Mouse (Mus musculus): Measurements from ENCODE around the gene Thrap3. TPM values are rescaled to one million over a fixed set of nuclear protein-coding genes. Genes with fewer than 3 reads are reported as not detected.
A peak's percentile ranks its signal among the peaks of the same experiment; 100 is the strongest.
"Not testable (repeated sequence)": the region's sequence is repeated elsewhere in the genome, so short reads cannot be mapped to it uniquely, and the experiment has no call there.

The Thrap3 gene
- polyA plus RNA-seq, 1 experiment: 198 TPM

- Histone ChIP-seq H3K4me3 (replicated peaks; ENCODE audit: control insufficient read depth, low read depth, low read length) (no peak overlapping the region), H3K4me1 (ENCODE audit: control insufficient read depth, insufficient read depth, low read length) (no peaks in the 10 kb centered on the region; the same call in 1 of the 2 replicates), H3K27ac (ENCODE audit: control insufficient read depth, insufficient read depth, low read depth, low read length, poor library complexity) (no peak overlapping the region)
- 92% methylated on average over 3 of the region's 3 CpGs for WGBS
- TF ChIP-seq CTCF (IDR thresholded peaks at IDR 0.05; ENCODE audit: control insufficient read depth, insufficient read depth, low read length) (no peak), POLR2A (IDR thresholded peaks at IDR 0.05; ENCODE audit: borderline replicate concordance, control insufficient read depth, low read depth, low read length) (no peak)
These were observed 36.5 kb downstream of the Thrap3 start for GRCm38 (mm10) chr4:126166084-126166483.

GRCm38 (mm10) chr4:126165092-126165491, 37.5 kb downstream of the Thrap3 start:
- H3K4me1 ChIP-seq (ENCODE audit: control insufficient read depth, insufficient read depth, low read length); H3K4me3 ChIP-seq (replicated peaks; ENCODE audit: control insufficient read depth, low read depth, low read length); H3K27ac ChIP-seq (ENCODE audit: control insufficient read depth, insufficient read depth, low read depth, low read length, poor library complexity): not testable (repeated sequence)
- WGBS: 83% methylated on average over 8 of the region's 10 CpGs

- Histone ChIP-seq H3K27ac (ENCODE audit: control insufficient read depth, insufficient read depth, low read depth, low read length, poor library complexity) (no peak overlapping the region), H3K4me3 (replicated peaks; ENCODE audit: control insufficient read depth, low read depth, low read length) (no peak overlapping the region), H3K4me1 (ENCODE audit: control insufficient read depth, insufficient read depth, low read length) (no peaks in the 10 kb centered on the region; the same call in 1 of the 2 replicates)
- TF ChIP-seq POLR2A (IDR thresholded peaks at IDR 0.05; ENCODE audit: borderline replicate concordance, control insufficient read depth, low read depth, low read length) (no peak), CTCF (IDR thresholded peaks at IDR 0.05; ENCODE audit: control insufficient read depth, insufficient read depth, low read length) (no peak)
- 78% methylated on average over 4 of the region's 4 CpGs for WGBS
These were observed 38.9 kb downstream of the Thrap3 start for GRCm38 (mm10) chr4:126163685-126164084.

GRCm38 (mm10) chr4:126163067-126163659, 39.4 kb downstream of the Thrap3 start, which contains the start of gene Sh3d21:
TSS of gene Sh3d21 (minus strand) at chr4:126163491.
- Histone ChIP-seq H3K27ac (ENCODE audit: control insufficient read depth, insufficient read depth, low read depth, low read length, poor library complexity) (peak within 1 kb of the TSS; percentile 28; the same call in 1 of the 2 replicates), H3K4me3 (replicated peaks; ENCODE audit: control insufficient read depth, low read depth, low read length) (peak within 1 kb of the TSS; percentile 43), H3K4me1 (ENCODE audit: control insufficient read depth, insufficient read depth, low read length) (no peaks in the 10 kb centered on the region; the same call in 1 of the 2 replicates)
- 6% methylated on average over 22 of the region's 22 CpGs for WGBS
- TF ChIP-seq POLR2A (IDR thresholded peaks at IDR 0.05; ENCODE audit: borderline replicate concordance, control insufficient read depth, low read depth, low read length): no peak
- TF ChIP-seq CTCF (IDR thresholded peaks at IDR 0.05; ENCODE audit: control insufficient read depth, insufficient read depth, low read length): no peak

GRCm38 (mm10) chr4:126162544-126163066, 40.0 kb downstream of the Thrap3 start:
- peak overlapping the region; percentile 28; the same call in 1 of the 2 replicates for H3K27ac ChIP-seq (ENCODE audit: control insufficient read depth, insufficient read depth, low read depth, low read length, poor library complexity)
- H3K4me1 ChIP-seq (ENCODE audit: control insufficient read depth, insufficient read depth, low read length): no peaks in the 10 kb centered on the region; the same call in 1 of the 2 replicates
- H3K4me3 ChIP-seq (replicated peaks; ENCODE audit: control insufficient read depth, low read depth, low read length): peak overlapping the region; percentile 43
- TF ChIP-seq POLR2A (IDR thresholded peaks at IDR 0.05; ENCODE audit: borderline replicate concordance, control insufficient read depth, low read depth, low read length) (peak; percentile 22; the same call in 1 of the 2 replicates), CTCF (IDR thresholded peaks at IDR 0.05; ENCODE audit: control insufficient read depth, insufficient read depth, low read length) (no peak)
- WGBS: 2% methylated on average over 44 of the region's 44 CpGs

GRCm38 (mm10) chr4:126161986-126162385, 40.6 kb downstream of the Thrap3 start:
- no peak overlapping the region for H3K4me3 ChIP-seq (replicated peaks; ENCODE audit: control insufficient read depth, low read depth, low read length)
- no peak overlapping the region for H3K27ac ChIP-seq (ENCODE audit: control insufficient read depth, insufficient read depth, low read depth, low read length, poor library complexity)
- no peaks in the 10 kb centered on the region; the same call in 1 of the 2 replicates for H3K4me1 ChIP-seq (ENCODE audit: control insufficient read depth, insufficient read depth, low read length)
- 82% methylated on average over 9 of the region's 9 CpGs for WGBS
- TF ChIP-seq CTCF (IDR thresholded peaks at IDR 0.05; ENCODE audit: control insufficient read depth, insufficient read depth, low read length) (no peak), POLR2A (IDR thresholded peaks at IDR 0.05; ENCODE audit: borderline replicate concordance, control insufficient read depth, low read depth, low read length) (no peak)

- no peak for TF ChIP-seq CTCF (IDR thresholded peaks at IDR 0.05; ENCODE audit: control insufficient read depth, insufficient read depth, low read length)
- no peak for TF ChIP-seq POLR2A (IDR thresholded peaks at IDR 0.05; ENCODE audit: borderline replicate concordance, control insufficient read depth, low read depth, low read length)
- 87% methylated on average over 6 of the region's 6 CpGs for WGBS
- Histone ChIP-seq H3K4me1 (ENCODE audit: control insufficient read depth, insufficient read depth, low read length) (no peaks in the 10 kb centered on the region; the same call in 1 of the 2 replicates), H3K4me3 (replicated peaks; ENCODE audit: control insufficient read depth, low read depth, low read length) (no peak overlapping the region), H3K27ac (ENCODE audit: control insufficient read depth, insufficient read depth, low read depth, low read length, poor library complexity) (no peak overlapping the region)
These were observed 41.1 kb downstream of the Thrap3 start for GRCm38 (mm10) chr4:126161456-126161855.

- no peak for TF ChIP-seq CTCF (IDR thresholded peaks at IDR 0.05; ENCODE audit: control insufficient read depth, insufficient read depth, low read length)
- TF ChIP-seq POLR2A (IDR thresholded peaks at IDR 0.05; ENCODE audit: borderline replicate concordance, control insufficient read depth, low read depth, low read length): no peak
- Histone ChIP-seq H3K4me3 (replicated peaks; ENCODE audit: control insufficient read depth, low read depth, low read length) (no peak overlapping the region), H3K27ac (ENCODE audit: control insufficient read depth, insufficient read depth, low read depth, low read length, poor library complexity) (no peak overlapping the region), H3K4me1 (ENCODE audit: control insufficient read depth, insufficient read depth, low read length) (no peaks in the 10 kb centered on the region; the same call in 1 of the 2 replicates)
- WGBS: 90% methylated on average over 8 of the region's 8 CpGs
These were observed 41.6 kb downstream of the Thrap3 start for GRCm38 (mm10) chr4:126160981-126161380.

Measured in bone marrow, adult 2 months (tissue).